Mouse (Mus musculus) CD4-positive, CD25-positive, alpha-beta regulatory T cell, adult 2 months (primary cell): ENCODE measurements around the gene Setd6.

ENCODE experiments used
- DNase-seq: peaks from one replicate; pipeline ENCODE4 v3.0.0-alpha.2; 2012; ENCODE audit warnings: low read depth, low spot score

The Setd6 gene

GRCm38 (mm10) chr8:95715676-95716531 is at the start of gene Setd6:
Gene Setd6, plus strand, starts transcription at chr8:95715881.
- peak; percentile 92 for DNase-seq

GRCm38 (mm10) chr8:95668163-95668958 is 47.3 kb upstream of the Setd6 start:
- DNase-seq, result no peak

GRCm38 (mm10) chr8:95669967-95670366 is 45.7 kb upstream of the Setd6 start:
- DNase-seq, result no peak

- DNase-seq, result no peak
Measured at GRCm38 (mm10) chr8:95671861-95672260, 43.8 kb upstream of the Setd6 start.

GRCm38 (mm10) chr8:95672811-95673210 is 42.9 kb upstream of the Setd6 start:
- peak; percentile 32 for DNase-seq

- DNase-seq, result no peak
Measured at GRCm38 (mm10) chr8:95676631-95677030, 39.0 kb upstream of the Setd6 start, which contains the start of gene Ndrg4. Gene Ndrg4, plus strand, starts transcription at chr8:95676980.

- peak; percentile 23 for DNase-seq
Measured at GRCm38 (mm10) chr8:95677591-95678023, 38.1 kb upstream of the Setd6 start.

GRCm38 (mm10) chr8:95678024-95678611 is 37.6 kb upstream of the Setd6 start:
- DNase-seq, result peak; percentile 30

GRCm38 (mm10) chr8:95688073-95688672 is 27.5 kb upstream of the Setd6 start:
- DNase-seq, result no peak

- no peak for DNase-seq
Measured at GRCm38 (mm10) chr8:95690929-95691541, 24.6 kb upstream of the Setd6 start.

GRCm38 (mm10) chr8:95694631-95695030 is 21.1 kb upstream of the Setd6 start:
- DNase-seq, result no peak

GRCm38 (mm10) chr8:95696661-95697060 is 19.0 kb upstream of the Setd6 start:
- no peak for DNase-seq

- DNase-seq, result peak; percentile 86
Measured at GRCm38 (mm10) chr8:95697128-95697527, 18.6 kb upstream of the Setd6 start.

GRCm38 (mm10) chr8:95698179-95698578 is 17.5 kb upstream of the Setd6 start:
- DNase-seq, result no peak

- DNase-seq, result no peak
Measured at GRCm38 (mm10) chr8:95700282-95700681, 15.4 kb upstream of the Setd6 start.

- no peak for DNase-seq
Measured at GRCm38 (mm10) chr8:95701809-95702208, 13.9 kb upstream of the Setd6 start.

GRCm38 (mm10) chr8:95702480-95703446 is 12.9 kb upstream of the Setd6 start:
- peak; percentile 85 for DNase-seq

- peak; percentile 39 for DNase-seq
Measured at GRCm38 (mm10) chr8:95703461-95704260, 12.0 kb upstream of the Setd6 start.

GRCm38 (mm10) chr8:95704538-95704937 is 11.1 kb upstream of the Setd6 start:
- DNase-seq, result no peak
